Mouse (Mus musculus): ENCODE results near the gene Spatc1l.

GRCm38 (mm10) chr10:76596338-76596737, 34.3 kb downstream of the Spatc1l start:
- TF ChIP-seq GATA1 (IDR thresholded peaks at IDR 0.05; ENCODE audit: low read length) (no peak), TAL1 (IDR thresholded peaks at IDR 0.05; ENCODE audit: low read length) (no peak)

Measured in erythroblast, embryonic 14.5 days (primary cell).